Mouse (Mus musculus) thymus, adult 2 months (tissue): ENCODE measurements at regions not wholly inside any gene's neighbourhood (a gene's known extent, or its start where the extent isn't known, plus 50 kb on each side); places are given as distances from the start of the nearest gene placed in this dataset.

Source experiments
- CTCF ChIP-seq: fragments of 200-500 bp; IDR thresholded peaks from 2 replicates; pipeline ENCODE4 v1.5.1; 2012; ENCODE audit warnings: mild to moderate bottlenecking, control low read depth, low read length, moderate library complexity, borderline replicate concordance; ENCODE audit not compliant: control insufficient read depth, poor library complexity, insufficient read depth; ENCODE audit errors: extremely low read depth
- POLR2A ChIP-seq: fragments of 200-500 bp; IDR thresholded peaks from 2 replicates; pipeline ENCODE4 v1.6.1; 2012; ENCODE audit warnings: mild to moderate bottlenecking, low read length, control low read depth, moderate library complexity; ENCODE audit not compliant: control insufficient read depth, poor library complexity, insufficient read depth; ENCODE audit errors: extremely low read depth

DNA sequence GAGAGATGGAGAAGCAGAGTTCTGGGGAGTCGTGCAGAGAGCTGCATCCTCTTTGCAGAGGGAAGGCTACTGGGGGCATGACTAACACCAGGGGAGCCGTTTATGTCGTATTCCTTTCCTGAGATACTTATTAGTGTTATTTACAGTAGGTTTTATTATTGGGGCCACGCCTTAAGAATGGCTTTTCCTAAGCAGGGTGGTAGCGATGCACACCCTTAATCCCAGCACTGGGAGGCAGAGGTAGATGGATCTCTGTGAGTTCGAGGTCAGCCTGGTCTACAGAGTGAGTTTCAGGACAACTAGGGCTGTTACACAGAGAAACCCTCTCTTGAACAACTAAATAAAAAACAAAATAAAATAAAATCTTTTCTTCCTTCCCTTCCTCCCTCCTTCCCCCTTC lies 212.6 kb downstream of the Enc1 start:
- TF ChIP-seq CTCF (no peak), POLR2A (no peak)
